Mouse (Mus musculus) liver, adult 2 months (tissue): ENCODE measurements around the gene Syt16. TPM values are rescaled to one million over a fixed set of nuclear protein-coding genes. Genes with fewer than 3 reads are reported as not detected.

Source experiments
- DNase-seq: peaks from one replicate; pipeline ENCODE4 v3.0.0-alpha.2; 2011; ENCODE audit warnings: low read depth, low spot score; ENCODE audit errors: extremely low read depth
- H3K27ac ChIP-seq: fragments of 200-500 bp; replicated peaks from 2 replicates; pipeline ENCODE4 v1.5.1; 2012; ENCODE audit warnings: low read depth, mild to moderate bottlenecking, control low read depth, inconsistent platforms, low read length; ENCODE audit not compliant: insufficient read depth
- H3K27me3 ChIP-seq: fragments of 200-500 bp; 2 replicates; pipeline ENCODE4 v1.6.1; 2012; ENCODE audit warnings: mild to moderate bottlenecking, moderate library complexity, low read length, inconsistent platforms; ENCODE audit not compliant: control insufficient read depth, insufficient read depth
- H3K36me3 ChIP-seq: fragments of 200-500 bp; 2 replicates; pipeline ENCODE4 v1.6.1; 2012; ENCODE audit warnings: low read length, inconsistent platforms; ENCODE audit not compliant: control insufficient read depth, insufficient read depth
- H3K4me1 ChIP-seq: fragments of 200-500 bp; 2 replicates; pipeline ENCODE4 v1.6.1; 2011; ENCODE audit warnings: low read length; ENCODE audit not compliant: control insufficient read depth, insufficient read depth
- H3K4me3 ChIP-seq: fragments of 200-500 bp; 2 replicates; pipeline ENCODE4 v1.5.1; 2011; ENCODE audit warnings: low read depth, mild to moderate bottlenecking, control low read depth, low read length, moderate library complexity; ENCODE audit not compliant: insufficient read depth
- H3K79me2 ChIP-seq: fragments of 200-500 bp; 2 replicates; pipeline ENCODE4 v1.6.1; 2012; ENCODE audit warnings: inconsistent platforms, mild to moderate bottlenecking, low read length, moderate library complexity; ENCODE audit not compliant: control insufficient read depth, insufficient read depth
- H3K9ac ChIP-seq: fragments of 200-500 bp; 2 replicates; pipeline ENCODE4 v1.6.1; 2012; ENCODE audit warnings: low read depth, mild to moderate bottlenecking, control low read depth, inconsistent platforms, low read length
- CTCF ChIP-seq: fragments of 200-500 bp; IDR thresholded peaks from 2 replicates; pipeline ENCODE4 v1.5.1; 2011; ENCODE audit warnings: low read depth, low read length, control low read depth
- POLR2A ChIP-seq: fragments of 200-500 bp; IDR thresholded peaks from 2 replicates; pipeline ENCODE4 v1.6.1; 2011; ENCODE audit warnings: low read length, control low read depth; ENCODE audit not compliant: insufficient read depth; ENCODE audit errors: extremely low read depth
- WGBS: fragments of 180-500 bp; shearing (Covaris S2); methylation state at CpG from one replicate; pipeline ENCODE4 v1.1.7; 2018; 5-methylcytosine and 5-hydroxymethylcytosine counted together
- polyA plus RNA-seq: library from polyadenylated mRNA; depleted of rRNA; stranded (reverse); fragments of >200 nt; gene quantifications from 2 replicates; pipeline ENCODE4 v1.2.3, GENCODE M21; 2012
- total RNA-seq: library from RNA; depleted of rRNA; stranded (reverse); fragments of >200 nt; gene quantifications from 2 replicates; pipeline ENCODE4 v1.2.3, GENCODE M21; 2014

Syt16 gene
- total and polyA plus RNA-seq, 2 experiments: not detected

- no peak for TF ChIP-seq CTCF
- TF ChIP-seq POLR2A: no peak
- H3K79me2 ChIP-seq: no peaks in the 10 kb centered on the region
- H3K4me1 ChIP-seq: no peaks in the 10 kb centered on the region
- H3K27me3 ChIP-seq: no peaks in the 10 kb centered on the region
- no peak overlapping the region for H3K27ac ChIP-seq
- H3K9ac ChIP-seq: no peak overlapping the region
- no peak overlapping the region for H3K4me3 ChIP-seq
- 85% methylated on average over 8 of the region's 8 CpGs for WGBS
- H3K36me3 ChIP-seq: no peaks in the 10 kb centered on the region
- DNase-seq: no peak
Observed at GRCm38 (mm10) chr12:74236191-74236590, 238.7 kb downstream of the Syt16 start.

GRCm38 (mm10) chr12:74238056-74238455 lies 240.6 kb downstream of the Syt16 start:
- 74% methylated on average over 7 of the region's 7 CpGs for WGBS
- H3K4me1 ChIP-seq: no peaks in the 10 kb centered on the region
- no peak overlapping the region for H3K27ac ChIP-seq
- DNase-seq: no peak
- H3K36me3 ChIP-seq: no peaks in the 10 kb centered on the region
- no peaks in the 10 kb centered on the region for H3K79me2 ChIP-seq
- no peak overlapping the region for H3K9ac ChIP-seq
- no peak for TF ChIP-seq CTCF
- TF ChIP-seq POLR2A: no peak
- no peak overlapping the region for H3K4me3 ChIP-seq
- H3K27me3 ChIP-seq: no peaks in the 10 kb centered on the region

GRCm38 (mm10) chr12:74238806-74239205 lies 241.3 kb downstream of the Syt16 start:
- WGBS: 51% methylated on average over 2 of the region's 2 CpGs

GRCm38 (mm10) chr12:74264846-74265245 lies 267.4 kb downstream of the Syt16 start:
- Histone ChIP-seq H3K4me3 (no peak overlapping the region), H3K79me2 (no peaks in the 10 kb centered on the region), H3K4me1 (no peaks in the 10 kb centered on the region), H3K27ac (no peak overlapping the region), H3K9ac (no peak overlapping the region), H3K27me3 (no peaks in the 10 kb centered on the region), H3K36me3 (no peaks in the 10 kb centered on the region)
- no peak for DNase-seq
- TF ChIP-seq POLR2A: no peak
- TF ChIP-seq CTCF: no peak
- WGBS: 56% methylated on average over 3 of the region's 3 CpGs

More at GRCm38 (mm10) chr12:74238806-74239205, 241.3 kb downstream of the Syt16 start:
- no peaks in the 10 kb centered on the region for H3K27me3 ChIP-seq
- no peak overlapping the region for H3K4me3 ChIP-seq
- no peak for DNase-seq
- TF ChIP-seq CTCF (no peak), POLR2A (no peak)
- no peaks in the 10 kb centered on the region for H3K36me3 ChIP-seq
- H3K4me1 ChIP-seq: no peaks in the 10 kb centered on the region
- H3K9ac ChIP-seq: no peak overlapping the region
- no peaks in the 10 kb centered on the region for H3K79me2 ChIP-seq
- H3K27ac ChIP-seq: no peak overlapping the region

GRCm38 (mm10) chr12:74267049-74267448 lies 269.6 kb downstream of the Syt16 start:
- no peaks in the 10 kb centered on the region for H3K4me1 ChIP-seq
- H3K36me3 ChIP-seq: no peaks in the 10 kb centered on the region
- H3K79me2 ChIP-seq: no peaks in the 10 kb centered on the region
- DNase-seq: no peak
- no peaks in the 10 kb centered on the region for H3K27me3 ChIP-seq
- H3K4me3 ChIP-seq: no peak overlapping the region
- no peak overlapping the region for H3K27ac ChIP-seq
- WGBS: 92% methylated on average over 4 of the region's 4 CpGs
- H3K9ac ChIP-seq: no peak overlapping the region
- TF ChIP-seq POLR2A: no peak
- TF ChIP-seq CTCF: no peak

GRCm38 (mm10) chr12:74268644-74269285 lies 271.3 kb downstream of the Syt16 start:
- Histone ChIP-seq H3K9ac (no peak overlapping the region), H3K27ac (no peak overlapping the region), H3K4me3 (no peak overlapping the region), H3K36me3 (no peaks in the 10 kb centered on the region), H3K79me2 (no peaks in the 10 kb centered on the region), H3K27me3 (no peaks in the 10 kb centered on the region), H3K4me1 (no peaks in the 10 kb centered on the region)
- 86% methylated on average over 15 of the region's 15 CpGs for WGBS
- TF ChIP-seq CTCF (no peak), POLR2A (no peak)
- DNase-seq: no peak
